Mouse (Mus musculus): ENCODE data around the gene Tom1l2. TPM values are rescaled to one million over a fixed set of nuclear protein-coding genes. Genes with fewer than 3 reads are reported as not detected.

Gene Tom1l2
- 10.6 and 12.2 TPM in 2 replicates for polyA plus RNA-seq (2014; fragmentation: Nextera tagmentation; extraction: Ambion mirVana)

DNA sequence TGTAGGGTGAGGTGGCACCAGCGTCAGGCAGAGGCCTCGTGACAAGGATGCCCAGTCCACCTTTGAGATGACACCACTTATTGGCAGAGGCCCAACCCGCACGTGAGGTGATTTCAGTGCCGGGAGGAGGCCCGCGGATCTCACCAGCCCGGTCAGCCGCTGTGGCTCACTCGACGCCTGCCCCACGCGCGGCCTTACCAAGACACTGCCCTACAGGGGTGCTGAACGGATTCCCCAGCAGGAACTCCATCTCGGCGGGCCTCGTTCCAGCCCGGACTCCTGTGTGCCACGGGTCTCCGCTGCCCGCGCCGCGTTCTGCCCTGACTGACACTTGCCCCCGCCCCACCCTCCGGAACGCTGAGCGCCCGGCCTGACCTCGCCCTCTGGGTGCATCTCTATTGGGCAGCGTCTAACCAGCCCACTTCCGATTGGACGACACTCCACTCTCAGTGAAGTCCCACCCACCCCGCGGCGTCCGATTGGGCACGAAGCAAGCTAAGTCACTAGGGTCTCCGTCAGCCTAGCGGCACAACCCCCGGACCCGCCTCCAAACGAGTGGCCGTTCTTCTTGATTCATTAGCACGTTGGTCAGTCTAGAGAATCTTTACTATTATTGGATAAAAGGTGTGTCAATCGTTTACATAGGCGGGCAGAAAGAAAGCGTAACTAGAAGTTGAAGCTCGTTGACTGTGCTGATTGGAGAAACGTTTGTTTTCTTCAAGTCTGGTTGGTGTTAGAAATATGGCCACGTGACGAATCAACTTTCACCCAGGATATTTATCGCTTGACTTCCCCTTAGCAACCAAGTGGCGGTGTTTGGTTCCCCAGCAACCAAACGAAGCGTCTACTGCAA lies at the start of gene Tom1l2, which contains the start of gene Drc3:
Gene Tom1l2, minus strand, starts transcription at position 347 of the 853 bp plus-strand sequence.
Gene Drc3, plus strand, starts transcription at position 771 of the 853 bp plus-strand sequence.
- Histone ChIP-seq H3K4me2 (ENCODE audit: low read depth, severe bottlenecking) (peak within 1 kb of the TSS; percentile 96), H3K9ac (ENCODE audit: low read length) (peak within 1 kb of the TSS; percentile 66), H3K4me1 (ENCODE audit: control insufficient read depth, insufficient read depth, low read length) (peaks cover 11% of the 10 kb centered on the region), H3K27me3 (ENCODE audit: control insufficient read depth, insufficient read depth, low read length) (no peaks in the 10 kb centered on the region), H3K4me3 (ENCODE audit: low read depth, low read length) (peak within 1 kb of the TSS; percentile 57), H3K36me3 (ENCODE audit: control insufficient read depth, insufficient read depth, low read length) (no peaks in the 10 kb centered on the region), H3K9me3 (ENCODE audit: control insufficient read depth, low read length) (no peaks in the 10 kb centered on the region), H3K27ac (replicated peaks; ENCODE audit: low read depth, low read length) (no peak within 1 kb of the TSS)
- DNase-seq (ENCODE audit: low spot score), result peak; percentile 99
- under 1% methylated on average over 57 of the region's 57 CpGs for WGBS
- peak; percentile 100 for ATAC-seq (ENCODE audit: insufficient number of reproducible peaks, low FRiP score, low TSS enrichment, low read depth)

GRCm38 (mm10) chr11:60397172-60397571 lies 44.5 kb upstream of the Tom1l2 start:
- ATAC-seq (ENCODE audit: insufficient number of reproducible peaks, low FRiP score, low TSS enrichment, low read depth), result no peak
- Histone ChIP-seq H3K36me3 (ENCODE audit: control insufficient read depth, insufficient read depth, low read length) (peaks cover 7% of the 10 kb centered on the region), H3K27ac (replicated peaks; ENCODE audit: low read depth, low read length) (no peak overlapping the region), H3K9ac (ENCODE audit: low read length) (no peak overlapping the region), H3K4me3 (ENCODE audit: low read depth, low read length) (no peak overlapping the region), H3K4me1 (ENCODE audit: control insufficient read depth, insufficient read depth, low read length) (no peaks in the 10 kb centered on the region), H3K27me3 (ENCODE audit: control insufficient read depth, insufficient read depth, low read length) (no peaks in the 10 kb centered on the region), H3K4me2 (ENCODE audit: low read depth, severe bottlenecking) (no peak overlapping the region), H3K9me3 (ENCODE audit: control insufficient read depth, low read length) (no peaks in the 10 kb centered on the region)
- DNase-seq (ENCODE audit: low spot score), result no peak
- WGBS, result 92% methylated on average over 2 of the region's 2 CpGs

DNA sequence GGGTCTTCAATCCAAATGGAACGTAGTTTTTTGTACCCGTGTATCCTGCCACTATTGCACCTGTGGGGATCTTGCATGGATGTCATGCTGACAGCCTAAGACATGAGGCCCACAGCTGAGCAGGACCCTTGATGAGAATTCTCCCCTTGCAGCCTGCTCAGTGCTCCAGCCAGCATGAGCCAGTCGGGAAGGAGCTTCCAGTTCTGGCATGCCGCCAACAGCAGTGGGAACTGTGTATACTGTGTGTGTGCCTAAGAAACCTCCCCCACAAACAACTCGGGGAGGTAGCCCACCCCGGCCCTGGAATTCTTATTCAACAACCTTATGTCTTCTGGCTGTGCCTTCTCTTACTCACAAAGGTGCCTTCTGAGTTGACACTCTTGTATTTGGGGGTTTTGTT lies 43.8 kb upstream of the Tom1l2 start:
- WGBS, result 80% methylated on average over 6 of the region's 6 CpGs
- peaks cover 7% of the 10 kb centered on the region for H3K36me3 ChIP-seq (ENCODE audit: control insufficient read depth, insufficient read depth, low read length)
- no peaks in the 10 kb centered on the region for H3K9me3 ChIP-seq (ENCODE audit: control insufficient read depth, low read length)
- H3K27ac ChIP-seq (replicated peaks; ENCODE audit: low read depth, low read length), result no peak overlapping the region
- H3K4me2 ChIP-seq (ENCODE audit: low read depth, severe bottlenecking), result no peak overlapping the region
- no peaks in the 10 kb centered on the region for H3K27me3 ChIP-seq (ENCODE audit: control insufficient read depth, insufficient read depth, low read length)
- no peak overlapping the region for H3K4me3 ChIP-seq (ENCODE audit: low read depth, low read length)
- no peak for DNase-seq (ENCODE audit: low spot score)
- no peak overlapping the region for H3K9ac ChIP-seq (ENCODE audit: low read length)
- no peak for ATAC-seq (ENCODE audit: insufficient number of reproducible peaks, low FRiP score, low TSS enrichment, low read depth)
- H3K4me1 ChIP-seq (ENCODE audit: control insufficient read depth, insufficient read depth, low read length), result no peaks in the 10 kb centered on the region

GRCm38 (mm10) chr11:60391346-60391745 lies 38.6 kb upstream of the Tom1l2 start:
- H3K4me1 ChIP-seq (ENCODE audit: control insufficient read depth, insufficient read depth, low read length), result no peaks in the 10 kb centered on the region

DNA sequence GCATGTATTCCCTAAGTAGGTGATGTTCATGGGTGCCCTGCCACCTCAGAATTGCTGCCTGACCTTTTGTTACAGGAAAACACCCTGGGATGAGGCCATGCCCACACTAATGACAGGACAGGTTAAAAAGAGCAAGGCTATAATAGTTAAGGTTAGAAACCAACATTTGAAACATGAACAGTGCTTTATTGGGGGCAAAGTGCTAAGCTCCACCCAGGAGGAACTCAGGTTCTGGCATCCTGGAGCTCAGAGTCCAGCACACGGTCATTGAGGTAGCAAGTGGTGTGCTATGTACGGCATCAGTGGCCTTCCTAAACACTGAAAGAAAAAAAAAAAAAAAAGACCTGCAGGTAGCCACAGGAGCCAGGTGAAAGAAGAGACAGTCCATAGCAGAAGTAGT lies 35.2 kb upstream of the Tom1l2 start:
- Histone ChIP-seq H3K36me3 (ENCODE audit: control insufficient read depth, insufficient read depth, low read length) (no peaks in the 10 kb centered on the region), H3K27ac (replicated peaks; ENCODE audit: low read depth, low read length) (no peak overlapping the region), H3K9me3 (ENCODE audit: control insufficient read depth, low read length) (no peaks in the 10 kb centered on the region), H3K9ac (ENCODE audit: low read length) (no peak overlapping the region), H3K4me3 (ENCODE audit: low read depth, low read length) (no peak overlapping the region), H3K4me2 (ENCODE audit: low read depth, severe bottlenecking) (no peak overlapping the region), H3K27me3 (ENCODE audit: control insufficient read depth, insufficient read depth, low read length) (no peaks in the 10 kb centered on the region), H3K4me1 (ENCODE audit: control insufficient read depth, insufficient read depth, low read length) (peaks cover 7% of the 10 kb centered on the region)
- WGBS, result 85% methylated on average over 2 of the region's 2 CpGs
- DNase-seq (ENCODE audit: low spot score) (no peak), ATAC-seq (ENCODE audit: insufficient number of reproducible peaks, low FRiP score, low TSS enrichment, low read depth) (no peak)

More at GRCm38 (mm10) chr11:60391346-60391745, 38.6 kb upstream of the Tom1l2 start:
- Histone ChIP-seq H3K9ac (ENCODE audit: low read length) (no peak overlapping the region), H3K27me3 (ENCODE audit: control insufficient read depth, insufficient read depth, low read length) (no peaks in the 10 kb centered on the region), H3K36me3 (ENCODE audit: control insufficient read depth, insufficient read depth, low read length) (no peaks in the 10 kb centered on the region), H3K4me2 (ENCODE audit: low read depth, severe bottlenecking) (no peak overlapping the region), H3K27ac (replicated peaks; ENCODE audit: low read depth, low read length) (no peak overlapping the region), H3K4me3 (ENCODE audit: low read depth, low read length) (no peak overlapping the region), H3K9me3 (ENCODE audit: control insufficient read depth, low read length) (no peaks in the 10 kb centered on the region)
- DNase-seq (ENCODE audit: low spot score) (no peak), ATAC-seq (ENCODE audit: insufficient number of reproducible peaks, low FRiP score, low TSS enrichment, low read depth) (no peak)
- WGBS, result 86% methylated on average over 6 of the region's 6 CpGs

GRCm38 (mm10) chr11:60385946-60386345 lies 33.2 kb upstream of the Tom1l2 start:
- DNase-seq (ENCODE audit: low spot score), result no peak
- H3K4me2 ChIP-seq (ENCODE audit: low read depth, severe bottlenecking), result no peak overlapping the region
- no peaks in the 10 kb centered on the region for H3K9me3 ChIP-seq (ENCODE audit: control insufficient read depth, low read length)
- no peak overlapping the region for H3K9ac ChIP-seq (ENCODE audit: low read length)
- ATAC-seq (ENCODE audit: insufficient number of reproducible peaks, low FRiP score, low TSS enrichment, low read depth), result no peak
- H3K4me3 ChIP-seq (ENCODE audit: low read depth, low read length), result no peak overlapping the region
- no peaks in the 10 kb centered on the region for H3K36me3 ChIP-seq (ENCODE audit: control insufficient read depth, insufficient read depth, low read length)
- H3K4me1 ChIP-seq (ENCODE audit: control insufficient read depth, insufficient read depth, low read length), result peaks cover 7% of the 10 kb centered on the region
- H3K27me3 ChIP-seq (ENCODE audit: control insufficient read depth, insufficient read depth, low read length), result no peaks in the 10 kb centered on the region
- H3K27ac ChIP-seq (replicated peaks; ENCODE audit: low read depth, low read length), result no peak overlapping the region
- WGBS, result 88% methylated on average over 5 of the region's 5 CpGs

GRCm38 (mm10) chr11:60384762-60385421 lies 32.2 kb upstream of the Tom1l2 start:
- H3K9ac ChIP-seq (ENCODE audit: low read length), result no peak overlapping the region; the same call in 1 of the 2 replicates
- H3K36me3 ChIP-seq (ENCODE audit: control insufficient read depth, insufficient read depth, low read length), result no peaks in the 10 kb centered on the region
- no peaks in the 10 kb centered on the region for H3K9me3 ChIP-seq (ENCODE audit: control insufficient read depth, low read length)
- no peak for ATAC-seq (ENCODE audit: insufficient number of reproducible peaks, low FRiP score, low TSS enrichment, low read depth)
- H3K27ac ChIP-seq (replicated peaks; ENCODE audit: low read depth, low read length), result no peak overlapping the region
- peaks cover 7% of the 10 kb centered on the region for H3K4me1 ChIP-seq (ENCODE audit: control insufficient read depth, insufficient read depth, low read length)
- DNase-seq (ENCODE audit: low spot score), result no peak
- 4% methylated on average over 16 of the region's 16 CpGs for WGBS
- no peaks in the 10 kb centered on the region for H3K27me3 ChIP-seq (ENCODE audit: control insufficient read depth, insufficient read depth, low read length)
- H3K4me2 ChIP-seq (ENCODE audit: low read depth, severe bottlenecking), result peak overlapping the region; percentile 34
- H3K4me3 ChIP-seq (ENCODE audit: low read depth, low read length), result no peak overlapping the region

DNA sequence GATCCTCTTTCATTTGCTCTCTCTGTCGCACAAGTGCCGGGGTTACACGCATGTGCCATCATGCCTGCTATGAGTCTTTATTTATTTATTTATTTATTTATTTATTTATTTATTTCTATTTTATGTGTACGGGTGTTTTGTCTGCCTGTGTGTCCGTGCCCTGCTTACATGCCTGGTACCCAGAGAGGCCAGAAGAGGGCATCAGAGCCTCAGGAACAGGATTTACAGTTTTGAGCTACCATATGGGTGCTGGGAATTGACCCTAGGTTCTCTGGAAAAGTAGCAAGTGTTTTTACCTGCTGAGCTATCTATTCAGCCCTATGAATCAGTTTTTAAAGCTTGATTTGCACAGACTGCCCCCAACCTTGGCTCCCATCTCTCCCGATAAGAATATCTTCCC lies 30.8 kb upstream of the Tom1l2 start:
- WGBS, result 91% methylated on average over 6 of the region's 6 CpGs
- no peak overlapping the region for H3K9ac ChIP-seq (ENCODE audit: low read length)
- no peak overlapping the region for H3K4me3 ChIP-seq (ENCODE audit: low read depth, low read length)
- no peak for ATAC-seq (ENCODE audit: insufficient number of reproducible peaks, low FRiP score, low TSS enrichment, low read depth)
- H3K27me3 ChIP-seq (ENCODE audit: control insufficient read depth, insufficient read depth, low read length), result no peaks in the 10 kb centered on the region
- peaks cover 7% of the 10 kb centered on the region for H3K4me1 ChIP-seq (ENCODE audit: control insufficient read depth, insufficient read depth, low read length)
- no peak overlapping the region for H3K4me2 ChIP-seq (ENCODE audit: low read depth, severe bottlenecking)
- no peaks in the 10 kb centered on the region for H3K36me3 ChIP-seq (ENCODE audit: control insufficient read depth, insufficient read depth, low read length)
- H3K27ac ChIP-seq (replicated peaks; ENCODE audit: low read depth, low read length), result no peak overlapping the region
- no peak for DNase-seq (ENCODE audit: low spot score)
- H3K9me3 ChIP-seq (ENCODE audit: control insufficient read depth, low read length), result no peaks in the 10 kb centered on the region

Measured in limb, embryonic 11.5 days (tissue).